Mouse (Mus musculus): ENCODE results near the gene Tmem198b. TPM values are rescaled to one million over a fixed set of nuclear protein-coding genes. Genes with fewer than 3 reads are reported as not detected.

Tmem198b gene
- polyA plus RNA-seq, 1 experiment: 18.0 TPM

DNA sequence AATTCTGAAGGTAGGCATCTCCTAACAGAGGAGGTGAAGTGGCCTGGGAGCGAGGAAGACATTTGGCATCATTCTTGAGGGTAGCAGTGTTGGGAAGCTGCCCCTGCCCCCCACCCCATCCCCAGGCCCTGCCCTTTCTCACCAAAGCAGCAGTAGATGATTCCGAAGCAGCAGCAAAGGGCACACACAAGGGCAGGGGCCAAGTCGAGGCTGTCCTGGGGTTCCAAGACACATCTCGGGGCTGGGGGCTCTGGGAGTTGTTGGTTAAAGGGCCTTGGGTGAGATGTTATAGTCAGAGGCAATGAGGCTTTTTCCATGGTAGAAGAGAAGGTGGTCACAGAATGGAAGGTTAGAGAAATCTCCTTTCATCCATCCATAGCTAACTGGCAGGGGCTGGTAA is 1.2 kb downstream of the Tmem198b start:
- TF ChIP-seq POLR2A (IDR thresholded peaks at IDR 0.05; ENCODE audit: borderline replicate concordance, low read depth, low read length) (no peak), CTCF (IDR thresholded peaks at IDR 0.05; ENCODE audit: low read depth, low read length) (no peak)
- Histone ChIP-seq H3K4me3 (ENCODE audit: insufficient read depth, low read length) (no peak overlapping the region), H3K4me1 (ENCODE audit: control insufficient read depth, insufficient read depth, low read length) (peaks cover 22% of the 10 kb centered on the region), H3K27ac (ENCODE audit: insufficient read depth, low read depth, low read length) (no peak overlapping the region)

DNA sequence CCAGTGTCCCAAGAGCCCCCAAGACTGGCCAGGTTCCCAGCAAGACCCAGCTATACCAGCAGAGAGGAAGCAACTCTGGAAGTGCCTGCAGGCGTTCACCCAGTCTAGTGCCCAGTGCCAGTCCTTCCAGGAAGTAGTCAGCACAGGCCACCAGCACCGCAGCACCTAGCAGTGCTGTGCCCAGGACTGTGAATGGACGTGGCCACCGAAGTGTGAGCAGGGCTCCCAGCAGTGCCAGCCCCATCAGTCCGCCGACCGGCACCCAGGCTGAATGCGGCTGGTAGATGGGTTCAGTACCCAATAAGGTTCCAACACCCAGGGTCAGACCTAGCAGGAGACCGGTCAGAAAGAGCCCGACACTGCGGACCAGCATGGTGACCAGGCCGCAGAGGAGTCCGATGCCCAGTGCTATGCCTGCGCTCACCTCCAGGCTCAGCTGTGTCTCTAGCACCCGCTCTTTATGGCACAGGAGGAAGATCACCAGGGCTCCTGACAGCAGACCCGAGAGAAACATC is 2.1 kb downstream of the Tmem198b start:
- no peak for TF ChIP-seq CTCF (IDR thresholded peaks at IDR 0.05; ENCODE audit: low read depth, low read length)
- no peak overlapping the region for H3K4me3 ChIP-seq (ENCODE audit: insufficient read depth, low read length)
- H3K27ac ChIP-seq (ENCODE audit: insufficient read depth, low read depth, low read length): no peak overlapping the region
- H3K4me1 ChIP-seq (ENCODE audit: control insufficient read depth, insufficient read depth, low read length): peaks cover 14% of the 10 kb centered on the region

DNA sequence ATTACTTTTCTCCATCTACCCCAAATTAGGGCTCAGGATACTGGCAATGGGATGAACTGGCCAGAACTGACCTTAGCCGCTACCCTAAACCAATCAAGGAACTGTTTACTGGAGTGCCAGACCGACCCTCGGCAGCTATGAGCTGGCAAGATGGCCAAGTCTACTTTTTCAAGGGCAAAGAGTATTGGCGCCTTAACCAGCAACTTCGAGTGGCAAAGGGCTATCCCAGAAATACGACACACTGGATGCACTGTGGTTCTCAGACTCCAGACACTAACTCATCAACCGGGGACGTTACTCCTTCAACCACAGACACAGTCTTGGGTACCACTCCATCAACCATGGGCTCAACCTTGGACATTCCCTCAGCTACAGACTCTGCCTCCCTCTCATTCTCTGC is 5.5 kb downstream of the Tmem198b start:
- Histone ChIP-seq H3K4me1 (ENCODE audit: control insufficient read depth, insufficient read depth, low read length) (peaks cover 9% of the 10 kb centered on the region), H3K4me3 (ENCODE audit: insufficient read depth, low read length) (no peak overlapping the region), H3K27ac (ENCODE audit: insufficient read depth, low read depth, low read length) (no peak overlapping the region)
- TF ChIP-seq POLR2A (IDR thresholded peaks at IDR 0.05; ENCODE audit: borderline replicate concordance, low read depth, low read length) (no peak), CTCF (IDR thresholded peaks at IDR 0.05; ENCODE audit: low read depth, low read length) (no peak)

DNA sequence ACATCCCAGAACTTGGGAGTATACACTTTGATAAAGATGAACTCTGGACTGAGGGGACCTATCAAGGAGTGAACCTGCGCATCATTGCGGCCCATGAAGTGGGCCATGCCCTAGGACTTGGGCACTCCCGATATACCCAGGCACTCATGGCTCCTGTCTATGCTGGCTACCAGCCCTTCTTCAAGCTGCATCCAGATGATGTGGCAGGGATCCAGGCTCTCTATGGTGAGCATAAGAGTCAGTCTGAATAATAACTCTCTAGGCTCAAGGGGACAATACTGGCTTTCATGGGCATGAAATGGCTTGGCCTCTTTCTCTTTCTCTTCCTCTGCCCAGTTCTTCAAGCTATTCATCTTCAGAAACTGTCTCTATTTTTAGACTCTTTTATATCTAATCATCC is 8.6 kb downstream of the Tmem198b start:
- TF ChIP-seq CTCF (IDR thresholded peaks at IDR 0.05; ENCODE audit: low read depth, low read length) (no peak), POLR2A (IDR thresholded peaks at IDR 0.05; ENCODE audit: borderline replicate concordance, low read depth, low read length) (no peak)
- Histone ChIP-seq H3K4me1 (ENCODE audit: control insufficient read depth, insufficient read depth, low read length) (peaks cover 18% of the 10 kb centered on the region), H3K4me3 (ENCODE audit: insufficient read depth, low read length) (no peak overlapping the region), H3K27ac (ENCODE audit: insufficient read depth, low read depth, low read length) (no peak overlapping the region)

DNA sequence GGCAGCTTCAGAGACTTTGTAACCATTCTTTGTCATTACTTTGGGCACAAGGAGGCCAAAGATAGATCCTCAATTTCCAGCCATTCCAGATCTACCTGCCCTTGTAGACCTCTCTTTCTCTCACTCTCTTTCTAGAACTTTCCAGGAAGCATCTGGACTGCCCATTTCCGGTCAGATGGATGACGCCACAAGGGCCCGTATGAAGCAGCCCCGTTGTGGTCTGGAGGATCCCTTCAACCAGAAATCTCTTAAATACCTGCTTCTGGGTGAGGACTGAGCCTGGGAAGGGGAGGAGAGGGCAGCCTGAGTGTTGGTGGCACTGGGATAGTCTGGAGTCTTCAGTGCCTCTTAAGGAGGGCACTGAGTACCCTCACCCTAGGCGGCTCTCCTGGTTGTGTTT is 9.8 kb downstream of the Tmem198b start:
- H3K4me1 ChIP-seq (ENCODE audit: control insufficient read depth, insufficient read depth, low read length): peaks cover 22% of the 10 kb centered on the region

DNA sequence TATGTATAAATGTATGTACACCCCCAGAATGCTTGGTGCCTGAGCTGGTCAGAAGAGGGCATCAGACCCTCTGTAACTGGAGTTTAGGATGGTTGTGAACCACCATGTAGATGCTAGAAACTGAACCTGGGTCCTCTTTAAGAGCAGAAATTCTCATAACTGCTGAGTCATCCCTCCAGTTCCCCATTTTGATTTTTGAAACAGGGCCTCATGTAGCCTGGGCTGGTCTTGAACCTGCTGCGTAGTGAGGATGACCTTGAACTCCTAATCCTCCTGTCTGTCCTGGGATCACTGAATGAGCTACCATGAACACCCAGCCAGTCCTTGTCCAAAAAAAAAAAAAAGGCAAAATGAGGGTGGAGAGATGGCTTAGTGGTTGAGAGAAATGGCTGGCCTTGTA is 10.9 kb downstream of the Tmem198b start:
- no peak overlapping the region for H3K27ac ChIP-seq (ENCODE audit: insufficient read depth, low read depth, low read length)
- H3K4me1 ChIP-seq (ENCODE audit: control insufficient read depth, insufficient read depth, low read length): peaks cover 22% of the 10 kb centered on the region
- TF ChIP-seq POLR2A (IDR thresholded peaks at IDR 0.05; ENCODE audit: borderline replicate concordance, low read depth, low read length) (no peak), CTCF (IDR thresholded peaks at IDR 0.05; ENCODE audit: low read depth, low read length) (no peak)
- no peak overlapping the region for H3K4me3 ChIP-seq (ENCODE audit: insufficient read depth, low read length)

More for the DNA sequence above, 9.8 kb downstream of the Tmem198b start:
- H3K4me3 ChIP-seq (ENCODE audit: insufficient read depth, low read length): no peak overlapping the region
- H3K27ac ChIP-seq (ENCODE audit: insufficient read depth, low read depth, low read length): no peak overlapping the region
- TF ChIP-seq POLR2A (IDR thresholded peaks at IDR 0.05; ENCODE audit: borderline replicate concordance, low read depth, low read length) (no peak), CTCF (IDR thresholded peaks at IDR 0.05; ENCODE audit: low read depth, low read length) (no peak)

DNA sequence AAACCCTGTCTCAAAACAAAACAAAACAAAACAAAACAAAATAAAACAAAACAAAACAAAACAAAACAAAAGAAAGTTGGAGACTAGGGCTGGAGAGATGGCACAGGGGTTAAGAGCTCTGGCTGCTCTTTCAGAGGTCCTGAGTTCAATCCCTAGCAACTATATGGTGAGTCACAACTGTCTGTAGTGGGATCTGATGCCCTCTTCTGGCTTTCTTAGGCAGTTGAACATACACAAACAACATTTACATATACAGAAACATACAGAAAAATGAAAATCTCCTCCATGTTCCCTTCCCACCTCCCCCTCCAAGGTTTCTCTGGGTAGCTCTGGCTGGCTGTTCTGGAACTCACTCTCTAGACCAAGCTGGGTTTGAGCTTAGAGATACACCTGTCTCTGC is 12.1 kb downstream of the Tmem198b start:
- no peak overlapping the region for H3K4me3 ChIP-seq (ENCODE audit: insufficient read depth, low read length)
- no peak for TF ChIP-seq CTCF (IDR thresholded peaks at IDR 0.05; ENCODE audit: low read depth, low read length)
- TF ChIP-seq POLR2A (IDR thresholded peaks at IDR 0.05; ENCODE audit: borderline replicate concordance, low read depth, low read length): no peak
- H3K27ac ChIP-seq (ENCODE audit: insufficient read depth, low read depth, low read length): no peak overlapping the region
- peaks cover 22% of the 10 kb centered on the region for H3K4me1 ChIP-seq (ENCODE audit: control insufficient read depth, insufficient read depth, low read length)

DNA sequence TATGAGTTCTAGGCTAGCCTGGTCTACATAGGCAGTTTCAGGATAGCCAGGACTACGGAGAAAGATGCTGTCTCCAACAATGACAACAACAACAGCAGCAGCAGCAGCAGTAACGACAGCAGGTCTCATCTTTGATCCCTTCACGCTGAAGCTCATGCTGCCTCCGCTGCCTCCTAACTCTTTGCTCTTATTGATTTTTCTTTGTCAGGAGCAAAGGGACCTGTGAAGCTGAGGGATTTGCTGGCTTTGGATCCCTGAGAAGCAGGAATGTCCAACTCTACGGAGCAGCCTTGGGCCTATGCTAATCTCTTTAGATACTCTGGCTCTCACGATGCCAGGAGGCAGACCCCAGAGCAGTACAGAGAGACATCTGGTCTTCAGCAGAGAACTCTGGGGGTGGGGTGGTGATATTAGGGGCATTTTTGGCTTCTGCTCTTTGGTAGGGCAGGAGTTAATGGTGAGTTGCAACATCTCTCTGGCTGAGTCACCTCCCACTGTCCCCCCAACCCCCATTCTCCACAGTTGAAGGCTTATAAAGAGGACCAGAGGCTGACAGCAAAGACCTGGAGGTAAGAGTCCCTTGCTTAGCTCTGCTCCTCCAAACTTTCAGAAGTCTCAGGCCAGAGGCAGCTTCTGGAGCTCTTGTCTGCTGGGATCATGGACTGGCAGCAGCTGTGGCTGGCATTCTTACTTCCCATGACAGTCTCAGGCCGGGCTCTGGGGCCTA is 13.6 kb downstream of the Tmem198b start, which contains the start of gene Mmp19:
Gene Mmp19 (plus strand): TSS at position 513 of the 727 bp plus-strand sequence.
- peak within 1 kb of the TSS; percentile 69 for H3K4me3 ChIP-seq (ENCODE audit: insufficient read depth, low read length)
- peak within 1 kb of the TSS; percentile 50 for H3K27ac ChIP-seq (ENCODE audit: insufficient read depth, low read depth, low read length)
- no peak for TF ChIP-seq POLR2A (IDR thresholded peaks at IDR 0.05; ENCODE audit: borderline replicate concordance, low read depth, low read length)
- no peak for TF ChIP-seq CTCF (IDR thresholded peaks at IDR 0.05; ENCODE audit: low read depth, low read length)
- H3K4me1 ChIP-seq (ENCODE audit: control insufficient read depth, insufficient read depth, low read length): peaks cover 22% of the 10 kb centered on the region

DNA sequence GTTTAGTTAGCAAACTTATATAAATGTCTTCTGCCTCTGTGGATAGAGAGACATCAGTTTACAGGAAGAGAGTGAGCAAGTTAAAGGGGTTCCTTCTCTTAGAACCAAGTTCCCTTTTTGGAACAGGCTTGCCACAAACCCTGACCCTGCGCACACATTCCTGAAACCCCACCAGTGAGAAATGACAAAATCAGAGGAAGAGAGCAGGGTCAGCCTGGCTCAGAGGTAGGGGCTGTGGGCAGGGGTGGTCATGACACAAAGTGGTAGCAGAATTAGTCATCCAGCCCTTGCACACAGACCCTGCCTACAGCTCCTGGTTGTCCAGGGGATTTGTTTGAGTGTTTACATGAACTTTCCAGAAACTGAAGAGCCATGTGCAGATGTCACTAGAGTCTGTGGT is 24.0 kb downstream of the Tmem198b start:
- Histone ChIP-seq H3K4me3 (ENCODE audit: insufficient read depth, low read length) (no peak overlapping the region), H3K27ac (ENCODE audit: insufficient read depth, low read depth, low read length) (peak overlapping the region; percentile 67), H3K4me1 (ENCODE audit: control insufficient read depth, insufficient read depth, low read length) (peaks cover 27% of the 10 kb centered on the region)
- TF ChIP-seq CTCF (IDR thresholded peaks at IDR 0.05; ENCODE audit: low read depth, low read length): no peak
- no peak for TF ChIP-seq POLR2A (IDR thresholded peaks at IDR 0.05; ENCODE audit: borderline replicate concordance, low read depth, low read length)

DNA sequence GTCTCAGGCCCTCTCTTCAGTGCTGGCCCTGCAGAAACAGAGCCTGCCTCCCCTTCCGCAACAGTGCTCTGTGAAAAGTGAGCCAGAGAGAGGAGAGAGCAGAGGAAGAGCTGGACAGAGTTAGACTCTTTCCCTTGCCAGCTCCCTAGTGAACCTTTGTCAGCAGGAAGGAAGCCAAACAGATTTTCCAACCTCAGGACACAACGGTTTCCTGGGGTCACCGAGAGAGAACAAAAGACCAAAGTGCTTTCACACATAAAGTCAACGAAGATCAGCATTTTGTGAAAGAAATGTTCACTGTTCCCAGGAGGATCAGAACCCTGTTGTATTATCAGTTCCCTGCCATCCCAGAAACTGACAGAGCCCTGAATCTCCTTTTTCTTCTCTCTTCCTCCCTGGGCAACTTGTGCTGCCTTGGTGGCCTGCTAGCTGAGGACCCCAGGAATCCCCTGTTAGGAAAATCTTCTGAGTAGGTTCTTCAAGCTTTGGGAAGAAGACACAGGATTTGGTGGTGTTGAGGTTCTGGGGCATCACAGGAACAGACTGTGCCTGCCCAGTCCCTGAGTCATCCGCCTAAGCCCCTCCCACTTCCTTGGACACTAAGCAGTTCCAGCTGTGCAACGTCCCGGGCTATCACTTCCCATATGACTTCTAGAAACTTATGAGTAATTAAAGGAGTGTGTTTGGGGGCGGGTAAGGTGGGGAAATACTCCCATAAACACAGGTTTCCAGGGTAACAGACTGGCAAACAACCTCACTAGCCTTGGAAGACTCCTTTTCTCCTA is 25.0 kb downstream of the Tmem198b start:
- no peak overlapping the region for H3K4me3 ChIP-seq (ENCODE audit: insufficient read depth, low read length)
- no peak for TF ChIP-seq POLR2A (IDR thresholded peaks at IDR 0.05; ENCODE audit: borderline replicate concordance, low read depth, low read length)
- TF ChIP-seq CTCF (IDR thresholded peaks at IDR 0.05; ENCODE audit: low read depth, low read length): no peak

More for the DNA sequence above, 25.0 kb downstream of the Tmem198b start:
- peaks cover 27% of the 10 kb centered on the region for H3K4me1 ChIP-seq (ENCODE audit: control insufficient read depth, insufficient read depth, low read length)
- H3K27ac ChIP-seq (ENCODE audit: insufficient read depth, low read depth, low read length): peak overlapping the region; percentile 76
